Mouse (Mus musculus) gonadal fat pad, adult 2 months (tissue): Measurements from ENCODE around the gene Lhfp. TPM values are rescaled to one million over a fixed set of nuclear protein-coding genes. Genes with fewer than 3 reads are reported as not detected.
"Not testable (repeated sequence)": the region's sequence is repeated elsewhere in the genome, so short reads cannot be mapped to it uniquely, and the experiment has no call there.

Experiments
- DNase-seq: peaks from one replicate; pipeline ENCODE4 v3.0.0-alpha.2; 2012; ENCODE audit warnings: low read depth
- polyA plus RNA-seq: library from polyadenylated mRNA; depleted of rRNA; stranded (reverse); fragments of >200 nt; gene quantifications from 2 replicates; pipeline ENCODE4 v1.2.3, GENCODE M21; 2012

Gene Lhfp
- polyA plus RNA-seq, 1 experiment: 39.2 TPM

DNA sequence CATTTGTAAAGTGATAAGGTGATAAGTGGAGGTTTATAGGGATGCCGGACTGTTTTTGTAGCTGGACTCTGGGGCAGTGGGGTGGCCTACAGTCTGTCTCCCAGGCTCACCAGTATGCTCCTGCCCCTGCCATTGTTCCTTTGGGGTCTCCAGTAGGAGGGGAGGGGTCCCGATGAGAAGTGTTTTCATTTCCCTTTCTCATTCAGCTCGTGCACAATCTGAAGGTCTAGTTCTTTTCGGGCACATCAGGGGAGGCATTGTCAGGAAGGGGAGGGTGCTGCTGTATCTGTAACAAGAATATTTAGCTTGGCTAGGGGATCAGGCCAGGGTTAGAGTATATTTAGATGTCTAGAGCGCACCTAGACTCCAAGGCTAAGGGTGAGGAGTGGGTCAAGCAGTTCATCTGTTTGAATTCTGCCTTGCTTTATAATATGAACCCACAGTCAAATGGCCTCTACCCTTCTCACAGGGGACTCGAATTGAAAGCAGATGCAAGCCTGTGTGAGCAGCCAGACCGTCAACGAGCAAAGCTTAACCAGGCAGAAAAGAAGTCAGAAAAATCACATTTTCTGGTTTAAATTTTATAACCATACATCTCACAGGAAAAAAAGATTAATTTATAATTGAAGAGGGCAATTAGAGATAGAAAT, 46.0 kb downstream of the Lhfp start:
- no peak for DNase-seq

DNA sequence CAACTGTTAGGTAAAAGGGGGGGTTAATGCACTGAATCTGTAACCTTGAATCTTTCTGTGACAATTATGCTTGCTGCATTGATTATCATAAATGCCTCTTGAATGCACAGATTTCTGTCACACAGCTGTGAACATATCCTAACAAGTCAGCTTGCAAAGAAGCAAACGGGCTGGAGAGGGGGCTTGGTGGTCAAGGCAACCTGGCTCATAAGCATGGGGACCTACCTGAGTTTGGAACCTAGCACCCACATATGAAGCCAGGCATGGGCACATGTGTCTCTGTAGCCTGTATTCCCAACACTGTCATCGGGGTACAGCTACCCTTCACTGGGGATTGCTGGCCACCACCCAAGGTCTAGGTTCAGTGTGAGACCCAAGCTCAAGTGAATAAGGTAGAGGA, 48.6 kb downstream of the Lhfp start:
- DNase-seq: no peak

DNA sequence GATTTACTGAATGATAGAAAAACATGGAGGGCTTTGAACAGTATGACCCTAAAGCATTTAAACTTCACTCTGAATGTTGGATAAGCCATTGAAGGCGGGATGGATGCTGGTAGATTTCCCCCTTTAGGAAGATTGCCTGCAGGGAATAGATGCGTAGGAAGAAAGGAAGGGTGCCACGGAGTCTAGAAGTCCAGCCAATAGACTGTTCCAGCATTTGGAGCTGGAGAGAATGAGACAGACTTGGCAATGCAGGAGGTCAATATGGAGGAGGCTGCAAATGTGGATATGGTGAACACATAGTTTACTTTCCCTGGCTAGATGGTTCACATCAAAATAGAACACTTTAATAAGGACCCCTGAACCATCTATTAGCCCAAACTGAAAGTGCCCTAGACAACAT, 58.9 kb downstream of the Lhfp start:
- no peak for DNase-seq

DNA sequence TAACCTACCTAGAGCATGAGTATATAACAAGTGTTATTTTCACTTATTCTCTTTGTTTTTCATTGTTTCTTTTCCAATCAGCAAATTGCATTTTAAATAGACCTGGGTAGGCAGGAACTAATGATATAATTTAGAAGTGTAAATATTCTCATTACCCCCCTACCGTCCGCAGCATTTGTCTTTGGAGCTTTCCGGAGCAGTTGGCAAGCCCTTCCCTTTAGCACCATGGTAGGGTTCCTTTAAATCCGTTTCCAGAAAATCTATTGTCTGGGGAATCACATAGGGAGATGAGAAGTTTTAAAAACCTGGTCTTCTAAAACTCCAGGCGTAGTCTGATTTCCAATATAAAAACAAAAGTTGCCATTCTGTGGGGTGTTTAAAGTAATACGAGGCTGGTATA, 59.5 kb downstream of the Lhfp start:
- no peak for DNase-seq

DNA sequence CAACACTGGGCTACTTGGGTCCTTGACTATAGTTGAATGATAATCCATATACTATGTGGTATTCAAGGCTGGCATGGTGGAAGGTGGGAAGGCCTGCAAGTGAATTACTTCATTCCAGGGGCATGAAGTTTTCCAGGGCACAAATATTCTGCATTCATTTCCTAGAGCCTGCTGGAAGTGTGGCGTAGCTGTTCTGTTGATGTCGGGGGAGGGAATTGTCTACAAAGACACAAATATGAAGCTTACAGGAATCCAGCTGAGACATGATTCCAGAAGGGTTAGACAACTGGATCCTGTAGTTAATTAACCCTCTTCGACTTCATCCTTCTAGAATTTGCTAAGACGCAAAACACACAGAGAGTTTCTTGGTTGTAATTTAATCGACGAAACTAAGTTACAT, 60.4 kb downstream of the Lhfp start:
- no peak for DNase-seq

DNA sequence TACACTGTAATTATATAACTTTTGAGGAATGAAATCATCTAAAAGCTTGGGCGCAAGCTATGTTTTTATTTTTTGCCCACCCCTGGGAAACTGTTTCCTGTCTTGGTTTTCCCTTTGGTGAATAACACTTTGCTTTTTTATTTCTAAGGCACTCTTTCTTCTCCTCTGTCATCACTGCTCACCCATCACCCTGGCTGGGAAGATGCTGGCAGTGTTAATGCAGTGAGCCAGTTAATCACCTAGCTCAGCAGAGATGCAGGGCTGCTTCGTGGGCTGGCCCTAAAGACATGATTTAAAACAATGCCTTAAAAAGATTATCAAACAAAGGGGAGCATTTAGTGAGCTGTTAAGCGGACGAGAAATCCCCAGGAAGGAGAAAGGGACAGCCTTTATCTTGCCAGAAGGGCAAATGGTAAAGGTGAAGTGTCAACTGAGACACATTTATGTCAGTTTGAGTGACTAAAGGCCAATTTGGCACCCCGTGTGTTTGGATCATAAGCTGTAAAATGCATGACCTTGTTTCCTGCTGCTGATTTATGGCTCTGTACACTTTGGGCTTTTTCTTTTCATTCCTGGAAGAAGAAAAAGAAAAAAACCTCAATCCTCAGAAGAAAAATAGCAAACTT, 60.9 kb downstream of the Lhfp start:
- DNase-seq: no peak

DNA sequence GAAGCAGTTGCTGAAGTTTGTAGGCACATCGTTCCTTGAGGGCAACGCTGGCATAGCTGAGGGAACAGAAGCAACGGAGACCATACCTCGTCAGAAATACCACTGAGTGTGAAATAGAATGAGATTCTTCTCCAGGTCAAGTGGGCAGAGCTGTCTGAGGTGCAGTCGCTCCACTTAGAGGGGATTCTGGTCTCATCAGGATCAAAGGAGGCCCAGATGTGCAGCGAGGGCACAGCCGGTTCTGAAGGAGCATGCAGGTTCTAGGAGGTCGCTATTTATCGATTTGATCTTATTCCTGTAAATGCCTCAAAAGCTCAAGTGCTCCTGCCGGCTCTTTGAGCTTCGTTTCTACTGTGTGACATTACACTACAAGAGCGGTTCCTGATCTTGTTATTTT, 61.4 kb downstream of the Lhfp start:
- no peak for DNase-seq

DNA sequence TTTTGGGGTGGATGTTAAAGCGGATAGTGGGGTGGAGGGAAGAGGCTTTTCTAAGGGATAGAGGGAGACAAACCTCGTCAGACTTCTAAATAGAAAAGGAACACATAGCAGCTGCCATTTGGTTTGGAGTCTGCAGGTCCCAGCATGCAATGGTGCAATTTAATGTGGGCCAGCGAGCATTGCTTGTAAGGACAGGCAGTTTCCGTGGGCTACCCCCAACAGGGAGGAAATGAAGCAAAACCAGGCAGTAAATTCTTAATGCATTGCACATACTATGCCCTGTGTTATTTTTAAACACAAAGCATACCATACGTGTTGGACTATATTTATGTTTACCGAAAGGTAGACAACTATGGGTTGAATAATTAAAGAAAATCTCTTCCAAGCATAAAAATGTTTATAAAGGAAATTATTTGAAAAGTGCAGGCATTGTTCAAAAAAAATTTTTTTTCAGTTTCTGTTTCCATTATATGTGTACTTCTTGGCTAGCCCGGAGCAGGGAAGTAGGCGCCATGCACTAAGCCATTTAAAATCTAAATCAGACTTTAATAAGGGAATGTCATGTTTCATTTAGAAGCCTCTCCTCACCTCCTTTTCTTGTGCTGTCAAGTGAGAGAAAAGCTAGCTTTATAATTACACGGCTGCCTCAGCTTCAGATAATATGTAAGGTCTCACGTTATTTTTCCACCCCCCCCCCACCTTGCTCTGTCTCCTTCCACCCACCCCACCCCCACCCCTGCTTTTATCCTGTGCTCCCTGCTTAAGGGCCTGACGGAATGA, 67.5 kb downstream of the Lhfp start:
- no peak for DNase-seq

DNA sequence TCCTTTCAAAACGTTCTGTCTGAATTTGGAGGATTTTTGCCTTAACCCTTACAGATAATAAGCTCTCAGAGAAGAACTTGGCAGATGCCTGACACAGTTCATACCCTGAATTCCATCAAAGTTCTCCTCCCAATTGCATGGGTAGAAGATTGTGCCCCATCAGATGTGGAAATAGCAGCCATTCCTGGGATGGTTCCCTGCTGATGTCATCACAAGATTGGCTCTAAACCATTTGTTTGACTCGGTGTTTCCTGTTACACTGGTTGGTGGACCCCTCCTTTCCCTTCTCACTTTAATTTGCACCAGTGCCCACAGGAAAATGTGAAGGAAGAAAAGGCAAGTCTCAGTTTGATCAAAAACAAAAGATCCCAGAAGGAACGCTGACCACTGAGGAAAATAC, 68.6 kb downstream of the Lhfp start:
- DNase-seq: no peak

DNA sequence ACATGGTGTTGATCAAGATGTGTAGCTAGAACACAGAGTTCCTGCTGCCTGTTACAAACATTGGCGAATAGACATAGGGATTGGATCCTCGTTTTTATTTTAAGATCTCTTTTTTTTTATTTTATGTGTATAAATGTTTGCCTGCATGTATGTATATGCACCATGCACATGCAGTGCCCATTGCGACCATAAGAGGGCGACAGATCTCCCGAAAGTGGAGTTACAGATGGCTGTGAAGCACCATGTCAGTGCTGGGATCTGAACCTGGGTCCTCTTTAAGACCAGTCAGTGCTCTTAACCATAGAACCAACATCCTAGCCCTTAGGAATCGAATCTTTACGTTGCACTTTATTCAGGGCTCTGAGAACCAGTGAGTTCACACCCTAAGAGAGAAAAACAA, 70.7 kb downstream of the Lhfp start:
- no peak for DNase-seq

DNA sequence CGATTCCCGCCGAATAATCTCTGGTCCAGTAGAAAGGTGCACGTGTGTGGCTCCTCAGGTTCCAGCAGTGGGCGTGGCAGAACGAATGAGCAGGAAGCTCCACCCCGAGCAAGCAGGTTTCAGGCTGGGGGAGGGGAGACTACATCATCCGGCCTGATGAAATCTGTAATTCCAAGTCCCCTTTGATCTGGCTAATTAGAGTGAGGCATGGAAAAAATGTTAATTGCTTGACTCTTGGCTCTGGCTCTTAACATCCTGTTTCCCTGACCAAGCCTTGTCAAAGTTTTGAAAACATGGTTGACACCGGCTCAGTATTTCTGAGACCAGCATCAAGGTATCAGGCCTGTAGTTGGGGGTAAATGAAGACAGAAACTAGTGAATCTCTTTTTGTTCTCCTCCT, 77.4 kb downstream of the Lhfp start:
- not testable (repeated sequence) for DNase-seq

DNA sequence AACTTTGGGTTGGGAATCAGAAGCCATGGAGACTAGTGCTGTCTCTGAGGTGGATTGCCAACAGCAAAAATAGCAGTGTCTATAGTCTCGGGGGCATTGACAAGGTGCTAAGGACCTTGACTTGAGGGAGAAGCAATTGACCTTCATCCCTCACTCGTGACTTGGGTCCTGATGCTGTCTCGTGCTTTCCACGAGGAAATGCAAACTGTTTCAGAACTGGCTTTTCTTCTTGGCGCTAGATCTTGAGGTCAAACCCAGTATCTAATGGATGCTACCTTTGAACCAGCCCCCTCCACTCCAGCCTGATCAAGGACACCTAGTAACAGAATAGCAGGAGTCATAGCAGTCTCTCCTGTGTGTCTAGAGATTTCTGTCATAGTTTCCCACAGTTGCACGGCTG, 78.7 kb downstream of the Lhfp start:
- no peak for DNase-seq

DNA sequence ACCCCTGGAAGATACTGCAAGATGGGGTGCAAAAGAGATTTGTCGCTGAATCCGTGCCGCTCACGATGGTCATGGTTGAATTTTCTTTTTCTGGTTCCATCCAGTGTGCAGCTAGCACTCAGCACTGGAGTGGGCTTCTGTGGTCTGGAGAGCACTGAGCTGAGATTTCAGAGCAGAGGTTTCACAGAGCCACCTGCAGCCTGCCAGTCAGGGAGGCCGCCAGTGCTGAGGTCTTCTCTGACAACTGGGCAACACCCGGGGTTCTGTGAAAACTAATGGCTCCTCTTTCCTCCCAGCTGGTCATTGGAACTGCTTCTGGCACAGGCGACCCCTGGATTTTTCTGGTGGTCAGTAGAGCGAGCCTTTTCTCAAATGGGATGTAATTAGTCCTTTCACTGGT, 84.2 kb downstream of the Lhfp start:
- no peak for DNase-seq

DNA sequence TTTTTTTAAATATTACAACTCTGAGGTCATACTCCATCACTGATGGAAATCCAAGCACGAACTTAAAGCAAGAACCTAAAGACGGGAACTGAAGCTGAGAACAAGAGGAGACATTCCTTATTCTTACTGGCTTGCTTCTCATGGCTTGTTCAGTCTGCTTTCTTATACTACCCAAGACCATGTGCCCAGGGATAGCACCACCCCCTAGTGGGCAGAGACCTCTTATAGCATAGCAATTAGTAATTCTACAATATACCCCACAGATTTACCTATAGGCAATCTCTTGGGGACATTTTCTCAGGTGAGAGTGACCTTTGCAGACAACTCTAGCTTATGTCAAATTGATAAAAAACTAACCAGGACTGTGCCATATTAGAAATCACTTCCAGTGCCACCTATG, 97.5 kb downstream of the Lhfp start:
- DNase-seq: no peak

DNA sequence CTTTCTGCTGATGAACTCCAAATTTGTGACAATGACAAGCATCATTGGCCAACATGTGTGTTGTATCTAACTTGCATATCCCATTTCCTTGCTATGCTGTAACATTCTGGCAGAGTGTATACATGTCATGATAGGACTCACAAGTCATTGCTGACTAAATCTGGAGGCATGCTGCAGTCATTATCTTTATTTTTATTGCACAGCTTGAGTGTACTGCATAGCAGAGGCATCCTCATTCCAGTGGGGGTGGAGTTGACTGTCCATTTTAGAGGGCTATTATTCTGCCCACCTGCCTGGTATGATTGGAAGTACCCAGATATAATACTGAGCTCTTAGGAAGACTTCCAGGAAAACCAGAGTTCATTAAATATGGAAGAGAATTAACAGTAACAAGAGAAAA, 97.9 kb downstream of the Lhfp start:
- DNase-seq: no peak

DNA sequence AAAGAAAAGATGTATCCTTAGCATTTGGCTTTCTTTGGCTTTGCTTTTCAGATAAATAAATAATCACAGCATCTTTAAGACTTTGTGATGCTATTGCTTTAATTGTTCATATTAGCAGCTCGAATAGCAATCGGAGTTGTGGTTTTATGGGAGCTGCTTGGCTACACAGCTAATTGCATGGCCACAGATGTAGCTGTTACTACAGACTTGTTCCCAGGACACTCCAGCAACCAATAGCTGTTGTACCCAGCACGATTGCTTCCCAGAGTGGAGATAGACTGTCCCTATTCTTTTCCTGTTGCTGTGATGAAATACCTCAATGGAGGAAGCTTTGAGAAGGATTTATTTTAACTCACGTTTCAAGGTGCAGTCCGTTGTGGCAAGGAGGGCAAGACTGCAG, 98.3 kb downstream of the Lhfp start:
- DNase-seq: no peak

DNA sequence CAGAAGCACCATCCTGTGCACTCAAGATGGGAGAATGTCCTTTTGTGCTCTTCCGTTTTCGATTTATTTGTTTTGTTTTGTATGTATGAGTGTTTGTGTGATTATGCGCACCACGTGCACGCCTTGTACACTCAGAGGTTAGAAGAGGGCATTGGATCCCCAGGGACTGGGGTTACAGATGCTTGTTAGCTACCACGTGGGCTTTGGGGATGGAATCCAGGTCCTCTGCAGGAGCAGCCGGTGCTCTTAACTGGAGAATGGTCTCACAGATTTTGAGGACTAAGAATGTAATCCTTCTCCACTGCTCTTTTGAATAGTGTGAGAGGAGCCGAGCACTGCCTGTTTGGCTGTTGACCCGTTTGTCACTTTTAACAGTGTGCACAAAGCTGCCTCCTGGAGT, 101.2 kb downstream of the Lhfp start:
- no peak for DNase-seq

DNA sequence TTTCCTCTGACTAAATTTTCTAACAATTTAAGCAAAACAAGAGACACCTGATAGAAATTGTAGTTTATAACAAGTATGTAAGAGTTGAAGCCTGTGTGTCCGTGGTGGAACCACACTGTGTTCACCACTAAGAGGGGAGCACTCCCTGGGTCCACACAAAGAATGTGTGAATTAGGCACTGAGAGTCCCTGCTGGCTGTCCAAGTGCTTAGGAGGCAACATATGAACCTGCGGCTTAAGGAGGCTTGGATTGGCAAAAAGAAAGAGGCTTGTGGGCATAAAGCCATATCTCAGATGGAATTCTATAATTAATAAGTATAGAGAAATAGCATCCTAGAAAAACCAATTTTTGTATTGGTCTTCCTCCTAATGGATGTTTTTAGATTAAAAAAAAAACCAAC, 104.2 kb downstream of the Lhfp start:
- no peak for DNase-seq

DNA sequence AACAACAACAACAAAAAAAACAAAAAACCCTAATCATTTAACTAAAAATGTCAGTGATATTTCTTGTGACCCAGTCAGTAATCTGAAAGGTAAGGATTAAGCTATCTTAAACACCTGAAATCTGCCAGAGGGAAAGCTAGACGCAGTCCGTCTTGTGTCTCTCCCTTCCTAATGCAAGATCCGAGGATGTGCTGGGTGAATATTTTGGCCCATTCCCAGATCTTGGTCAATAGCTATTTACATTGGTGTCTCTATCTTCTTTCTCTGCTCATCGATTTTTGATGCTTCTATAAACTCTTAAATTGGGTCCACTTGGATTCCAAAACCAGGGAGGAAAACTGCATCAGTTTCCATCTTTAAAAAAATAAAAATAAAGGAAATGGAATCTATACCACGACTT, 104.6 kb downstream of the Lhfp start:
- no peak for DNase-seq

DNA sequence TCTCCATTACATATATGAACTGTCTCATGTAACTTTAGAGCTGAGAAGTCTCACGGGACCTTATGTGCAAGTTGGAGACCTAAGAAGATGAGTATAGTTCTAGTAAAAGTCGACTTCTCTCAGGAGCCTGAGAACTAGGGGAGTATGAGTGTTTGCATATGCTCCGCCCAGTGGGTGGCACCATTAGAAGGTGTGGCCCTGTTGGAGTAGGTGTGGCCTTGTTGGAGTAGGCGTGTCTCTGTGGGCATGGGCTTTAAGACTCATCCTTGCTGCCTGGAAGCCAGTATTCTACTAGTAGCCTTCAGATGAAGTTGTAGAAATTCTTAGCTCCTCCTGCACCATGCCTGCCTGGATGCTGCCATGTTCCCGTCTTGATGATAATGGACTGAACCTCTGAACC, 105.7 kb downstream of the Lhfp start:
- DNase-seq: no peak

DNA sequence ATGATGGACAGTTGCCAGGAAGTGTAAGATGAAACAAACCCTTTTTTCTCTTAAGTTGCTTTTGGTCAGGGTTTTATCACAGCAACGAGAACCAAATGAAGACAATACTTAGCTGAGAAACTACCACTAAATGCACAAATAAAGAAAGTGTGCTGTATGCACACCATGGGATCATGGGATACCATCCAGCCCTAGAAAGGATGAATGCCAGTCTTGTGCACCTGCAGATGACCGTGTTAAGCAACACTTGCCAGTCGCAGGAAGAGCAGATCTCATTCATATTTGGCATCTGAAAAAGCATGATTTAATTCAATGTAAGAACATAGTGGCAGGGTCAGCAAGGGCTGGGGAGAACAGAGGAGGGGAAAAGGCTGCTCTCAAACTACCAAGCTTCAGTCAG, 107.4 kb downstream of the Lhfp start:
- no peak for DNase-seq

DNA sequence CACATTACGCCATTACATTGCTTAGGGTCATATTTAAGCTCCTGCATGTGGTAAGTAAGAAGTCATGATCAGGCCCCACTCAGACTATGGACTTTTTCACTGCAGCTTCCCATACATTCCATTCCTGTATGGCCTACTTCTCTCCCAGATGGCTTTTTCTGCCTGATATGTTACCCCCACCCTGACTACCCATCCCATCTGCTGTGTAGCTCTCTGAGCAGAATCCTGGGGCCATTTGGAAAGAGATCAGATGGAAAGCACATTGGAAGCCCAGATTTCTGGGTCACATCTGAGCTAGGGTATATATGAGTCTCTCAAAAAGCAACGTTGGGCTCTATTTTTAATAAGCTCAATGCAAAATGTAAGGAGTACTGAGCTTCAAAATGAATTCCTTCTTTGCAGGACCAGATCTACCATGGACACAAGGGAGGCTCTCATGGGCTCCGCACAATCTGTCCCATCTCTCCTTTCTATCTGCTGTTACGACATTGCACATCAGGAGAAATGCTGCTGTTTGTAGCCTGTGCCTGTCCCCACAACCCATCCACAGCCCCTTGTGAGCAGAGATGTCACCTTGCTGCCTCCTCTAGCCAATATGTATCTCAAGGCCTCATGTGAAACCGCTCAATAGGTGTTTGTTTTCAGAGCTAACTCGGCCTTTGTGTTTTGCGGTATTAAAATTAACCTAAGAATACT, 108.4 kb downstream of the Lhfp start:
- peak; percentile 4 for DNase-seq

DNA sequence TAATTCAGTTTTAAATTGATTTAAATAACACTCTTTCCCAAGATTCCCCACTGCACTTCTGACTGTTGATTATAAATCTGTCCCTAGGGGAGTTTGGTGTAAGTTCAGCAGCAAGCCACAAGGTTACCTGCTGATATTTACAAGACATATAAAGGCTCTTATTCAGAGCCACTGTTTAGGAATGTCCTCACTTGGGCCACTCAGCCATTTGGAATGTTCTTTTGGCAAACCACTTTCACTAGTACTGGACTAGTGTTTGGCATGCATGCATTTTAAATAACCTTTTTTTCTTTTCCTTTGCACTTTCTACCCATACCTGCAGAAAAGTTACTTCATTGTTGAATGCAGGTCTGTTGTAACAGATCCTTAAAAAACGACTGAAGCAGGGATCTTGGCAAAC, 109.8 kb downstream of the Lhfp start:
- DNase-seq: no peak
